Mouse (Mus musculus): ENCODE measurements around the gene Cdc25a. TPM values are rescaled to one million over a fixed set of nuclear protein-coding genes. Genes with fewer than 3 reads are reported as not detected.

Gene Cdc25a
- total and polyA plus RNA-seq, 2 experiments from 2014 or later = 8.1 to 11.0 TPM

- 74% methylated on average over 8 of the region's 8 CpGs for WGBS
- Histone ChIP-seq H3K4me1 (ENCODE audit: insufficient read depth, low read length) (no peaks in the 10 kb centered on the region), H3K9ac (replicated peaks; ENCODE audit: low read length) (no peak overlapping the region), H3K27ac (0 out of 2 replicates have a peak overlapping the region, but pooled peaks have one; percentile 5), H3K4me3 (ENCODE audit: low read length) (no peak overlapping the region), H3K27me3 (ENCODE audit: insufficient read depth, low read length) (no peaks in the 10 kb centered on the region), H3K36me3 (ENCODE audit: insufficient read depth, low read length) (no peaks in the 10 kb centered on the region), H3K9me3 (ENCODE audit: low read length) (no peaks in the 10 kb centered on the region), H3K4me2 (ENCODE audit: low read depth, low read length) (no peak overlapping the region)
- TF ChIP-seq CTCF (IDR thresholded peaks at IDR 0.05; ENCODE audit: low read depth) = no peak
- no peak for ATAC-seq
- DNase-seq (ENCODE audit: low spot score) = no peak
Observed at GRCm38 (mm10) chr9:109899774-109900173, 24.4 kb downstream of the Cdc25a start.

- Histone ChIP-seq H3K27me3 (ENCODE audit: insufficient read depth, low read length) (no peaks in the 10 kb centered on the region), H3K27ac (no peak overlapping the region), H3K9me3 (ENCODE audit: low read length) (no peaks in the 10 kb centered on the region), H3K36me3 (ENCODE audit: insufficient read depth, low read length) (no peaks in the 10 kb centered on the region), H3K4me1 (ENCODE audit: insufficient read depth, low read length) (no peaks in the 10 kb centered on the region), H3K9ac (replicated peaks; ENCODE audit: low read length) (no peak overlapping the region), H3K4me2 (ENCODE audit: low read depth, low read length) (no peak overlapping the region), H3K4me3 (ENCODE audit: low read length) (no peak overlapping the region)
- DNase-seq (ENCODE audit: low spot score) (no peak), ATAC-seq (no peak)
- TF ChIP-seq CTCF (IDR thresholded peaks at IDR 0.05; ENCODE audit: low read depth) = no peak
- WGBS = 91% methylated on average over 3 of the region's 3 CpGs
Observed at GRCm38 (mm10) chr9:109900604-109901003, 25.2 kb downstream of the Cdc25a start.

DNA sequence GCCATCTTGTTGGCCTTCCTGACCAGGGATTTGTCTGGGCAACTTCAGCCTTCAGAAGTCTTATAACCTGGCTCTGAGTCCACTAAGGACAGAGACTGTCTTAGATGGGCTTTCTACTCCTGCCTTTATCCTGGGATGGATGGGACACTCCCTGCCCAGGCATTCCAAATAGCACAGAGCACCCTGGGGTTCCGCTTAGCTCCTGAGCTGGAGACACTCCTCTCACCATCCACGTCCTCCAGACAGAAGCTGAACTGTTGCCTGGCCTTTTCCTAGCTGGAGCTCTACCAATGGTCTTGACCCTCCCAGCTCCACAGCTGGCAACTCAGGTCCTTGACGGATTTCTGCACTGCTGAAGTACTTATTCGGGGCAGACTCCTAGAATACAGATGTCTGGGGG, 26.9 kb downstream of the Cdc25a start:
- no peaks in the 10 kb centered on the region for H3K4me1 ChIP-seq (ENCODE audit: insufficient read depth, low read length)
- no peak overlapping the region for H3K9ac ChIP-seq (replicated peaks; ENCODE audit: low read length)
- H3K4me3 ChIP-seq (ENCODE audit: low read length) = no peak overlapping the region
- H3K36me3 ChIP-seq (ENCODE audit: insufficient read depth, low read length) = no peaks in the 10 kb centered on the region
- DNase-seq (ENCODE audit: low spot score) (no peak), ATAC-seq (no peak)
- no peak for TF ChIP-seq CTCF (IDR thresholded peaks at IDR 0.05; ENCODE audit: low read depth)
- no peak overlapping the region for H3K4me2 ChIP-seq (ENCODE audit: low read depth, low read length)
- H3K27me3 ChIP-seq (ENCODE audit: insufficient read depth, low read length) = no peaks in the 10 kb centered on the region
- no peak overlapping the region for H3K27ac ChIP-seq
- WGBS = 63% methylated on average over 4 of the region's 4 CpGs
- no peaks in the 10 kb centered on the region for H3K9me3 ChIP-seq (ENCODE audit: low read length)

GRCm38 (mm10) chr9:109902740-109903139, 27.4 kb downstream of the Cdc25a start:
- no peaks in the 10 kb centered on the region for H3K36me3 ChIP-seq (ENCODE audit: insufficient read depth, low read length)
- WGBS = 63% methylated on average over 5 of the region's 5 CpGs
- TF ChIP-seq CTCF (IDR thresholded peaks at IDR 0.05; ENCODE audit: low read depth) = no peak
- no peak overlapping the region for H3K4me2 ChIP-seq (ENCODE audit: low read depth, low read length)
- no peak overlapping the region for H3K27ac ChIP-seq
- no peak for ATAC-seq
- no peak overlapping the region for H3K4me3 ChIP-seq (ENCODE audit: low read length)
- no peak for DNase-seq (ENCODE audit: low spot score)
- no peak overlapping the region for H3K9ac ChIP-seq (replicated peaks; ENCODE audit: low read length)
- no peaks in the 10 kb centered on the region for H3K27me3 ChIP-seq (ENCODE audit: insufficient read depth, low read length)
- H3K4me1 ChIP-seq (ENCODE audit: insufficient read depth, low read length) = no peaks in the 10 kb centered on the region
- no peaks in the 10 kb centered on the region for H3K9me3 ChIP-seq (ENCODE audit: low read length)

GRCm38 (mm10) chr9:109907300-109907699, 31.9 kb downstream of the Cdc25a start:
- no peak overlapping the region for H3K27ac ChIP-seq
- no peaks in the 10 kb centered on the region for H3K27me3 ChIP-seq (ENCODE audit: insufficient read depth, low read length)
- H3K4me2 ChIP-seq (ENCODE audit: low read depth, low read length) = no peak overlapping the region
- ATAC-seq (0 out of 2 replicates have a peak, but pooled peaks have one; percentile 24), DNase-seq (ENCODE audit: low spot score) (no peak)
- H3K9me3 ChIP-seq (ENCODE audit: low read length) = no peaks in the 10 kb centered on the region
- no peak for TF ChIP-seq CTCF (IDR thresholded peaks at IDR 0.05; ENCODE audit: low read depth)
- no peaks in the 10 kb centered on the region for H3K4me1 ChIP-seq (ENCODE audit: insufficient read depth, low read length)
- H3K9ac ChIP-seq (replicated peaks; ENCODE audit: low read length) = no peak overlapping the region
- no peaks in the 10 kb centered on the region for H3K36me3 ChIP-seq (ENCODE audit: insufficient read depth, low read length)
- H3K4me3 ChIP-seq (ENCODE audit: low read length) = no peak overlapping the region
- WGBS = 56% methylated on average over 8 of the region's 8 CpGs

DNA sequence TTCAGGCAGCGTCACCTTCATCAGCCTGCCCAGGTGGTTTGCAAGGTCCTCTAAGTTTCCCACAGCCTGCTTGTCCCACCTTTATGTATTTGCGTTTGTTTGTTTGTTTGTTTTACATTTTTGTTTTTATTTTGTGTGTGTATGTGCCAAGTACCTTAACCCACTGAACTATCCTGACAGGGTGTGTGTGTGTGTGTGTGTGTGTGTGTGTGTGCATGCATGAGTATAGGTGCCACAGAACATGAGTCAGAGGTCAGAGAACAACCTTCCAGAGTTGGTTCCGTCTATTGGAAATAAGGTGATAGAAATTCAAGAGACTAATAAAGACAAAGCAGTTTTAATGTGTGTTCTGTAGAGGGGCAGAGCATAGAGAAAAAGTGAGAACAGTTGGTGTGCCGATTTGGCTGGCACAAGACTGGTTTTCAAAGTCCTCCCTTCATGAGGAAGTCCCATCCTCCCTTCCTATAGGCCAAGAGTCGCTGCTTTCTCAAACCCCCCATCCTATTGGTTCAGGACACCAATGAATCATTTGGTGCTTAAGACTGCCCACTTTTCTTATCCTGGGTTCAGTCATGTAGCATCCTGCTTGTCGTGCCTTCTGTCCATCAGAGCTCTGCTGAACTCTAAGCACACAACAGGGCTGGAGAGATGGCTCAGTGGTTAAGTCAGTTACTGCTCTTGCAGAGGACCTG, 32.5 kb downstream of the Cdc25a start:
- no peak overlapping the region for H3K4me3 ChIP-seq (ENCODE audit: low read length)
- H3K36me3 ChIP-seq (ENCODE audit: insufficient read depth, low read length) = no peaks in the 10 kb centered on the region
- no peaks in the 10 kb centered on the region for H3K27me3 ChIP-seq (ENCODE audit: insufficient read depth, low read length)
- ATAC-seq (no peak), DNase-seq (ENCODE audit: low spot score) (no peak)
- H3K4me1 ChIP-seq (ENCODE audit: insufficient read depth, low read length) = no peaks in the 10 kb centered on the region
- TF ChIP-seq CTCF (IDR thresholded peaks at IDR 0.05; ENCODE audit: low read depth) = no peak
- 68% methylated on average over 6 of the region's 6 CpGs for WGBS
- no peak overlapping the region for H3K27ac ChIP-seq
- H3K9me3 ChIP-seq (ENCODE audit: low read length) = no peaks in the 10 kb centered on the region
- H3K9ac ChIP-seq (replicated peaks; ENCODE audit: low read length) = no peak overlapping the region
- no peak overlapping the region for H3K4me2 ChIP-seq (ENCODE audit: low read depth, low read length)

- WGBS = 66% methylated on average over 8 of the region's 8 CpGs
- no peak for TF ChIP-seq CTCF (IDR thresholded peaks at IDR 0.05; ENCODE audit: low read depth)
- H3K36me3 ChIP-seq (ENCODE audit: insufficient read depth, low read length) = no peaks in the 10 kb centered on the region
- H3K27me3 ChIP-seq (ENCODE audit: insufficient read depth, low read length) = no peaks in the 10 kb centered on the region
- DNase-seq (ENCODE audit: low spot score) = no peak
- no peaks in the 10 kb centered on the region for H3K4me1 ChIP-seq (ENCODE audit: insufficient read depth, low read length)
- no peak overlapping the region for H3K9ac ChIP-seq (replicated peaks; ENCODE audit: low read length)
- H3K4me3 ChIP-seq (ENCODE audit: low read length) = no peak overlapping the region
- no peak overlapping the region for H3K27ac ChIP-seq
- no peaks in the 10 kb centered on the region for H3K9me3 ChIP-seq (ENCODE audit: low read length)
- no peak overlapping the region for H3K4me2 ChIP-seq (ENCODE audit: low read depth, low read length)
- ATAC-seq = no peak
Observed at GRCm38 (mm10) chr9:109909102-109909501, 33.7 kb downstream of the Cdc25a start.
